ENCODE assay signal across 9 mouse cellular contexts in the genomic region with DNA sequence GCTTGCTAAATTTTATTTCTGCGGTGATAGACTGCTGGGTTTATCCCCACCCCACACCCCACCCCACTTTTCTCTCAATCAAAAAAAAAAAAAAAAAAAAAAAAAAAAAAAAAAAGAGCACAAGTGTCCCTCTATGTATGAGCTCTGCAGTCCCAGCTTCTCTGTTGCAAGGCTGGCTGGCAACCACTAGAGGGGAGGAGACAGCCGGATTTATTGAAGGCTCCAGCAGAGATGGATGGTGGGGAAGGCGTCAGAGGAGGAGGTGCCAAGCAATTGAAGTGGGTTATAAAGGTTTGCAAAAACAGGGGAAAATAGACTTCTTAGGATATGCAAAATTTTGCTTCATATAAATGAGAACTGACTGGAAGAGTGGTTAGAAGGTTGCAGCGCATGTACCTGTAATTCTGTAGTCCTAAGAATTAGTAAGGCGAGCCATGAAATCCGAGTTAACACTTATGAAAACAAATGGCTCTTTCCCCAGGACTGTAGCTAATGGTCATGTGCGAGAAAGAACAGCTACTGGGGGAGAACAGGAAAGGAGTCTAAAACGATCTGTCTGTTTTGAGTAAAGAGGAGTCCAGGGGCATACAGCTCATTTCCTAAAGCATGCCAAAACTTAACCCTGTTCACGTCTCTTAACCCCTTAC.
DNase-seq lines count a peak whose midpoint lies in the region; ATAC-seq and TF ChIP-seq lines count a peak whose summit lies in the region.
"Had no signal": no experiment of that assay in that cellular context is flagged by ENCODE, and none has a peak within 500 bp of the region (broad histone marks: within the 10 kb centered on the region; RNA-seq: fewer than 3 reads in every experiment).

No protein-coding gene starts in this region.

- H3K27me3 ChIP-seq in heart, adult 2 months (ENCODE audit: control insufficient read depth, insufficient read depth, low read length), result no peaks in the 10 kb centered on the region
- H3K27me3 ChIP-seq in heart, embryonic 15.5 days, result no peaks in the 10 kb centered on the region
- H3K27me3 ChIP-seq in limb, embryonic 15.5 days, result peaks cover 3% of the 10 kb centered on the region; the same call in 1 of the 2 replicates

- H3K27ac ChIP-seq in heart, adult 2 months, result no peak overlapping the region
- no peak overlapping the region for H3K27ac ChIP-seq in heart, embryonic 15.5 days
- H3K27ac ChIP-seq in limb, embryonic 15.5 days, result no peak overlapping the region
- H3K27ac ChIP-seq: macrophage had no signal

- no peaks in the 10 kb centered on the region for H3K36me3 ChIP-seq in heart, adult 2 months (ENCODE audit: control insufficient read depth, insufficient read depth, low read length)
- H3K36me3 ChIP-seq in heart, embryonic 15.5 days, result no peaks in the 10 kb centered on the region
- no peaks in the 10 kb centered on the region for H3K36me3 ChIP-seq in limb, embryonic 15.5 days

- no peak for TF ChIP-seq POLR2A in heart, adult 2 months (IDR thresholded peaks at IDR 0.05; ENCODE audit: insufficient read depth, low read depth, low read length)

- TF ChIP-seq EP300 in heart, adult 2 months (IDR thresholded peaks at IDR 0.05; ENCODE audit: insufficient read depth, low read depth, low read length), result no peak

- no peaks in the 10 kb centered on the region for H3K79me2 ChIP-seq in heart, adult 2 months (replicated peaks; ENCODE audit: control insufficient read depth, insufficient read depth, low read length)

- TF ChIP-seq CTCF in heart, adult 2 months (IDR thresholded peaks at IDR 0.05), result peak; percentile 58

- 14% methylated on average over 9 of the region's 9 CpGs for WGBS in heart, adult 2 months
- 18% methylated on average over 9 of the region's 9 CpGs for WGBS in heart, embryonic 15.5 days
- 8% methylated on average over 9 of the region's 9 CpGs for WGBS in limb, embryonic 15.5 days

- no peak; the same call in 1 of the 2 replicates for ATAC-seq in heart, embryonic 15.5 days (replicated peaks; ENCODE audit: insufficient number of reproducible peaks, insufficient read depth, low FRiP score, low read depth)
- ATAC-seq in limb, embryonic 15.5 days (ENCODE audit: insufficient number of reproducible peaks, low FRiP score, low TSS enrichment, low read depth), result no peak

- no peaks in the 10 kb centered on the region for H3K4me1 ChIP-seq in heart, adult 2 months (ENCODE audit: control insufficient read depth, insufficient read depth, low read length)
- H3K4me1 ChIP-seq in heart, embryonic 15.5 days (replicated peaks), result no peaks in the 10 kb centered on the region
- H3K4me1 ChIP-seq in limb, embryonic 15.5 days, result 0 out of 2 replicates have a peak, but pooled peaks cover 8% of the 10 kb centered on the region

- peak overlapping the region; percentile 35 for H3K4me2 ChIP-seq in heart, embryonic 15.5 days
- peak overlapping the region; percentile 39 for H3K4me2 ChIP-seq in limb, embryonic 15.5 days

- no peak overlapping the region for H3K4me3 ChIP-seq in heart, adult 2 months
- 0 out of 2 replicates have a peak overlapping the region, but pooled peaks have one; percentile 1 for H3K4me3 ChIP-seq in heart, embryonic 15.5 days
- peak overlapping the region; percentile 27 for H3K4me3 ChIP-seq in limb, embryonic 15.5 days

- no peaks in the 10 kb centered on the region for H3K9me3 ChIP-seq in heart, embryonic 15.5 days (replicated peaks)
- H3K9me3 ChIP-seq in limb, embryonic 15.5 days, result no peaks in the 10 kb centered on the region

- H3K9ac ChIP-seq in heart, adult 2 months (ENCODE audit: low read depth, low read length), result no peak overlapping the region
- no peak overlapping the region for H3K9ac ChIP-seq in heart, embryonic 15.5 days
- H3K9ac ChIP-seq in limb, embryonic 15.5 days, result no peak overlapping the region

- DNase-seq in heart, adult 2 months, result peak in 1 of 2 experiments; percentile 2
- no peak for DNase-seq in heart, adult 11 months
- peak; percentile 87 for DNase-seq in embryo, embryonic 10 days (ENCODE audit: low spot score)
- DNase-seq in kidney, postnatal 10 days, result peak; percentile 65
- DNase-seq in retina, postnatal 1 day, result peak; percentile 80
- DNase-seq in B cell, adult 2 months, result no peak

- intact Hi-C loops in heart, adult 2 months (cut with DNase I), result no loop called here

Comparison
In these comparisons a context has a peak if more than half of its experiments do, and no peak if none do; other contexts are left out.
1. DNase-seq: peak in embryo, embryonic 10 days (single experiment), kidney, postnatal 10 days (single experiment) and retina, postnatal 1 day (single experiment); none in heart, adult 11 months (single experiment) and B cell, adult 2 months (0 of 2).